Mouse (Mus musculus) cerebellum, adult 9-10 months (tissue): ENCODE measurements around the gene Prkar2b.

Source experiments
- DNase-seq: peaks from one replicate; pipeline ENCODE4 v3.0.0; 2022

Prkar2b gene

DNA sequence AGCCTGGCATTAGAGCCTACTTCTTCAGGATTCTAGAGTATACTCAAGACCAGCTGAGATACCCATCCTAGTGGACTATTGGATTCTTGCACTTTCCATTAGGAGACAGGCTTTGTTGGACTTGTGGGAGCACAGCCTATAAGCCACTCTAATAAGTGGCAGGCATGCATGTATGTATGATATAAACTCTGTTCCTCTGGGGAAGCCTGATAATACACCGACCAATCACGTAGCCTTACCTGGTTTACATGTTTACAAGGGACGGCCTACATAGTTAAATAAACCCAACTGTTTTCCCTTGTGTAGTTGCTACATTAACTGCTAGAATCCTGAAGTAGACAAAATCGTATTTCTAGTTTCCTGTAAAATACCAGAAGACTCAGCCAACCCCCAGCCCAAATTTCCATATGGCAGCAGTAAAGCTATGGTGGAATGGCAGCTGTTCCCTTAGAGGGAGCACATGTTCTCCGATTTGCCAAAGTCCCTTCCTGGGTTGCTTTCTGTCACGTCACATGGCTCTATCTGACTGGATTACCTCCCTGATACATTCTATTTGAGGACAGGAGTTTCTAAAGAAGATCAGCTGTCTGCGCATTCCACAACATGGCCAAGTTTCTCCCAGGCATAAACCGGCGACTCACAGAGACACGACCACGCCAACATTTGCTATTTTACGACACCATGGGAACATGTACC, 95.4 kb downstream of the Prkar2b start:
- DNase-seq: no peak

DNA sequence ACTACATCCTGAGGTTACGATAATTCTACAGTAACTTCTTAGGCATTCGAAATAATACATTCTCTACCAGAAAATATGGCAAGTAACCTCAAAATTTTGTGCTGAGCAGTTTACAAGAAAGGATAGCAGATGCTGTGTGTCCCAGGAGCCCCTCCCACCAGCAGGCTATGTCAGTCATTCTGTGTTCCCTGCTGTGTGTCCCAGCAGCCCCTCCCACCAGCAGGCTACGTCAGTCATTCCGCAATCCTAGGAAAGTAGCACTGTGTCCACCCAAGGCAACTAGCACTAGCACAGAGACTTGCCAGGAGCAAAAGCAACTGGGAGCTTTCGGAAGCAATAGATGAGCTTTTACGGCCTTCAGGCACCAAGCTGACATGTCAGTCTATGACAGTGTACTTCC, 97.0 kb downstream of the Prkar2b start:
- no peak for DNase-seq

DNA sequence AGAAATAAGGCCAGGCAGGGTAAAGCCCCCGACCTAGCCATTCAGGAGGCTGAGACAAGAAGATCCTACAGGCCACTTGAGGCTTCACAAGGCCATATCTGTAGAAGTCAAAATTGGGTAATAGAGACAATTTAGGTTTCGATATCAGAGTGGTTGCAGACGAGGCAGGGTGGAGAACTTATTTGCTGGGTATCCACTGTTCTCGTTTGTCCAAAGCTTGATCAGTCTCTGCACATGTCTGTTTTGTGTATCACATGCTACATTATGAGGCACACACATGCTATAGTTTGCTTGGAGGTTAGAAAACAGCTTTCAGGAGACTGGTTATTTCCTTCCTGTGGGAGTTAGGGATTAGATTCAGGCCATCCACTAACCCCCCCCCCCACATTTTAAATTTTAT, 105.3 kb downstream of the Prkar2b start:
- no peak for DNase-seq

DNA sequence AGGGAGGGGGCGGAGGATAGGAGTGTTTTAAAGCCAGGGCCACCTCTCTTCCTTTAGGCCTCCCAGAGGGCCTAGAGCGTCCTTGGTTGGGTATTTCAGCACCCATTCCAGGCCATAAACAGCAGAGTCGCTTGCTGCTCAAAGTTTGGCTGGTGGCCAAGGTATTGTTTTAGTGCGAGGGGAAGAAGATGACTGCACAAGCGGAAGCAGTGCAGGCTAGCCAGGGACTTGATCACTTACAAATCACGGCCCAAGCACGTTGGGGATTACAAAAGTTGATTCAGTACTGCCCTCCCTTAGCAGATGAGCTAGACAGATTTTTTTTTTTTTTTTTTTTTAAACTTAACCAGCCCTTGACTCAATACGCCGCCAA, 110.5 kb downstream of the Prkar2b start:
- no peak for DNase-seq

DNA sequence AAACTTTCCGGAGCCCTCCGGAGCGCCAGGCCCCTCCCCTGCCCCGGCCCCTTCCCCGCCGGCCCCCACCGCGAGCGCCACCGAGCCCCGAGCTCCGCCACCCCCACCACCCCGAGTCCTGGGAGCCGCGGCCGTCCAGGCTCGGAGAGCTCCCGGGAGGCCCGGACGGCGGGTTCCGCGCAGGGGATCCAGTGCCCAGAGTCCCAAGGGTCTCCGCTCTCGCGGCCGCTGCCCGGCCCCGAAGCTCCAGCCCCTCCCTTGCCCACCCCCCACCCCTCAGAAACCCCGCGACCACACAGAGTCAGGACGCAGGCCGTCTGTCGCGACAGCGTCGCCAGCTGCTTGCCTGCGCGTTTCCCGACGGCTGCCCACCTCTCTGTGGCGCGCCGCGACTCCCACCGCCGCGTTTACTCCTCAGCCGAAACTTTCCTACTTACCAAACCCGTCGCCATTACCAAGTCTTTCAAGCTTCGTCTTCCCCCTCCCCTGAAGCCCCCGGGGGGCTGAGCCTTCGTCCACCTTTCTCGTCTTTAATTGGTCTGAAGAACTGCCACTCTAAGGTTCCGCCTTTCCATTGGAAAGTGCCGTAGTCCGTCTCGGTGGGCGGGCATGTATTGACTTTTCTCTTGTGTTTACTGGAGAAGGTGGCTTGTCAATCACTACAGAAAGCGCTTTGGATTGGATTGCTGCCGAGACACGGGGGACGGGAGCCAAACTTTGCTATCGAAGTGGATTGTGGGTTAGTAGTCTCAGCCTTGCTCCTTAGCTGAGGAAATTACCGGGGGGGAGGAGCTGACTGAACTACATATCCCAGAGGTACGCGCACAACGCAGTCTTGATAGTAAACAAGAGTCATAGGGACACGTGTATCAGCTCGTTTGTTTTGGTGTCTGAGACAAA, 111.1 kb downstream of the Prkar2b start, which contains the start of gene Hbp1:
Gene Hbp1 (minus strand): TSS at position 777 of the 900 bp plus-strand sequence.
- peak; percentile 100 for DNase-seq

DNA sequence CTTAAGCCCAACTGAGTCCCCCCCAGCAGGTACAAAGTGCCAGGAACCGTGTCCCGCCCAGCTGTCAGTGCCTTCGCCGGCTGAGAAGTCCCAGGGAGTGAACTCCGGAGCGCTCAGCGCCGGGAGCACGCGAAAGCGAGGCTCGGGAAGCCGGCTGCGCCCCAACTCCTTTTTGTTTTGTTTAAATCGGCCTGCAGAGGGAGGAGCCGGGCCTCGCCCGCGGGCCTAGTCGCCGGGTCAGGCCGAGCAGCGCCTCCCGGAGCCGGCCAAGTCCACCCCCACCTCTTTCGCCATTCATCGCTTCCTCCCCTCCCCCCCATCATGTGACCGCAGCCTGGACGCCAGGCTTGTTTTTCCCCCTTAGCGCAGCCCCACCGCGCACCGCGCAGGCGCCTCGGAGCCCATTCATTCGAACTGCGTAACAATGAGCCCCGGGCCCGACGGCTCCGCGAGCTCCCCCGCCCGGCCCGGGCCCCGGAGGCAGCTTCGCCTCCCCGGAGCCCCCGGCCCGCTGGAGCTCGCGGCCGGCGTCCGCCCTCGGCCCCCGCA, 111.8 kb downstream of the Prkar2b start:
- peak; percentile 87 for DNase-seq

DNA sequence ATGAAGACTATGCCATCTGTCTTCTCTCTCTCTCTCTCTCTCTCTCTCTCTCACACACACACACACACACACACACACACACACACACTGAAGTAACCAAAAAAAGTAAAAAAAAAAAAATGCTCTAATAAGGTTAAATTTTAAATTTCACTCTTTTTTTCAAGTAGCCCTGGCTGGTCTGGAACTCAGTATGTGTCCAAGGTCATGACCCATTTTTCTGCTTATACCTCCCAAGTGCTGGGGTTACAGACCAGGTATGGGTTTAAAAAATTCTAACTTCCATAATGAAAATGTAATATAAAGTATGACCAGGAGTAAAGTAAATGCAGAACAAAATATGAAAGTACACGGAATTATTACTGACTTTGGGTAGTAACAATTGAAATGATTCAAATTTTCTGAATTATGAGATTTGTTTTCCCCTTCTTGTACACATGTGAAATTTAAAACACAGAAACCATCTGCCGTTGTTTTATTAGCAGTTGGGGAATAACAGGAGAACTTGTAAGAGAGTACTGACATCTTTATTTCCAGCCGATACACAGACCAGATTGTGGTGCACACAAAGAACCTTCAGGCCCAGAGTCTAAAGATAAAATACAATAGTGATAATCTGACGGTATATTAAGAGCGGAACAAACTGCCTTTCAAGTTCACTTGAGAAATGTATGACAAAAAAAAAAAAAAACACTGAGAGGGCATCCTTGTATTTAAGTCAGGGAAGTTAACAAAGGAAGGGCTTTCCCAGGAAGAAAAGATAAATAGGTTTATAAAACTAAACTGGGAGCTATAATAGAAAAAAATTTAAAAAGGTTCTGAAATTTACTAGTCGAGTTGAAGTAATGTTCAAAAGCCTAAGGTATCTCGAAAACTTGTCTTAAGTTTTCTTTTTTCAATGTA, 112.7 kb downstream of the Prkar2b start:
- peak; percentile 30 for DNase-seq

DNA sequence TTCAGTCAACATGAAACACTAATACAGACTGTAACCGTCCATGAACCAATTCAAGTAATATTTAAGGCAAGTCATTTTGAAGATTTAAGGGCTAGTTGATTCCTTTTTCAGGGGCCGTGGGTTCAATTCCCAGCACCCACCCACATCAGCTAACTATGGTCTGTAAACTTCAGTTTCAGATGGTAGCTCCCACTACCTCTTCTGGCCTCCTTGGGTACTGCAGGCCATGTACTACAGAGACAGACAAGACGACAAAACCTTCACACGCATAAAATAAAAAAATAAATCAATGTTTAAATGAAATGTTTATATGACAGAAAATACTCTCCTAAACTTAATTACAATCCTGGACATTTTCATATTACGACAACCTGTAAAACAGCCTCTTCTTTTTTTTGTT, 113.6 kb downstream of the Prkar2b start:
- DNase-seq: peak; percentile 33

DNA sequence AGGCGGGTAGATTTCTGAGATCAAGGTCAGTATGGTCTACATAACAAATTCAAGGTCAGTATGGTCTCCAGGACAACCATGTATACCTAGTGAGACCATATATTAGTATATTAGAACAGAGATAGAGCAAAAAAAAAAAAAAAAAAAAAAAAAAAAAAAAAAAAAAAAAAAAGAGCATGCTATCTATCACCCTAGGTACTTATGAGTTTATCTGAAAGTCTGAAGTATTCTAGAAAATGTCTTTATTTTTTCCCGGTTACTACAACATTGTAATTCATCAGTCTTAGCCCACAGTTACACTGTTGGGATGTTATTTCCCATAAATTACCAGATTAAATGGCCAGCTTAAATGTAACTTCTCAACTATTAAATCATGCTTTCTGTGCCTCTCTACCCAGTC, 116.7 kb downstream of the Prkar2b start:
- DNase-seq: no peak

DNA sequence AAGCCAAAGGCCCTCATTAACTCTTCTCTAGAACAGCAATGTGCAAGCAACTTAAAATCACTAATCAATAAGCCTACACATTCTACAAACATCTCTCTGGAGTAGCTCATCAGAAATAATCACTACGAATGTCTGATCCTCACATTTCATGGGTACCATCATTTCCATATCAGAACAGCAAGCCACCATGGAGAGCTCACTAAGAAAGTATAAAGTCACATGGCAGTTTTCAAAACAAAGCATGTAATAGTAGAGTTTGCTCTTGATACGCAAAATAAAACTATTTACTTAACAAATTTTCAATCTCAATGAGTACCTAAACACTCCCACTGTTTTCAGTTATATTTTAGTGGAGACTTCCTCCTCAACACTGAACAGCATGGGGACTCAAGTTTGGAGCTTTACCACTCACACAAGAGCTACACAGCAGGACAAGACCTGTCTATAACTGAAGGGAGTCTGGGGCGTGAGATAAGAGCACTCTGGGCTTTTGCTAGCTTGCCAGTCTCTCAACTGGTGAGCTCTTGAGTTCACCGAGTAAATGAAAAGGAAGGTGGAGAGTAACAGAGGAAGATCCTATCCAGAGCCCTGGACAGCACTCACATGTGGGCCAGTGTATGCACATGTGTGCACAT, 118.0 kb downstream of the Prkar2b start:
- DNase-seq: no peak

DNA sequence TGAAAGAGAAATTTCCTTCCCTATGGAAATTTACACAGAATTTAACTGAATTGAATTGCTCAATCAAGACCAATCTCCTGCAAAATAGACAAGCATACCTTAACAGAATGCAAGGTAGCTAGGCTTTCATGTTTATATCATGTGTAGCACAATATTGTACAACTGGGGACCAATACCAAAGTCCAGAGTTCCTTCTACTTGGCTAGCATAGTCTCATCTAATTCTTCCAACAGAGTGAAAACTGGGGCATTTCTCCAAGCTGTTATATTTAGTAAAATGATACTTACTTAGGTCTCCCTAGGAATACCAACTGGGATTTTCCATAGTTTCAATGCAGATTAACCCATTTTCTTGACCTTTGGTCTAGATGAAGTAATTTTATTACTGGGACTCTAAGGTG, 122.1 kb downstream of the Prkar2b start:
- no peak for DNase-seq

DNA sequence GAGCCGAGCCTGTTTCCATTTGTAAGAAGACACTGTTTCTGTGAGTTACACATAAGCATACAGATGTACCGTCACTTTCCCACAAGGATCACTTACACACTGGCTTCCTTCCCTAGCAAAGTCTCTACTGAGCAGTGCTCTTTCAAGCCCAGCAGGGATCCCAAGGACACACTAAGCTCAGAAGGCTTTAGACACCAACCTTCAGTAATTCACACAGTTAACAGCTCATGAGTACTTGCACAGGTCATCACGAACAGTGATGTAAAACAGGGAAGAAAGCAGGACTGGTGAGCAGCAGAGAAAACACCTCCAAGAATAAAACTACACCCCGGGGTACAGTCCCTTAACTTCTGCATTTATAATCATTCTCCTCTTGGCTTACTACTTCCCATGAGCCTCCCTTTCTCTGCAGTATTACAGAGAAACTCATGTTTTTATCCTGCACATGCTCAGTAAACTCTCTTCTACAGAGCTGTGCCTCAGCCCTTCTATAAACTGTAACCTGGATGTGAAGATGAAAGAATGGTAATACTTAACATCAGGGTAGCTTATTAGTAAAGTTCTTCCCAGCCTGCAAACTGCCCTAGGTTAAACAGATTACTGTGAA, 122.6 kb downstream of the Prkar2b start:
- no peak for DNase-seq

DNA sequence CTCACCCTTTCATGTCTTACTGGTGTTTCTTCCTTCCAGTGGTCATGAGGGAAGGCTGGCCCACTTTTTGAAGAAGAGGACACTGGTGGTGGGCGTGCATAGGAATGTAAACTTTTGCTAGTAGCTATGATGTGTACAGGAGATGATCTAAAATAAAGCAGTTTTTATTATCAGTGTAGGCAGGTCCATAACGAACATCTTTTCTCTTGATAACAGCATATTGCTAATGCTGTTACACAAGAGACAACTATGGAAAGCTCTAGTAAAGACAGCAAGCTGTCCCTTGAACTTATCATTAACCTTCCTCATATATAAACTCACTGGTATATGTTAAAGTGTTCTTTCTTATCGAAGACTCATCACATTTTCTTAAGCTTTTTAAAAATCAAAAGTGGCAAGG, 123.5 kb downstream of the Prkar2b start:
- no peak for DNase-seq

DNA sequence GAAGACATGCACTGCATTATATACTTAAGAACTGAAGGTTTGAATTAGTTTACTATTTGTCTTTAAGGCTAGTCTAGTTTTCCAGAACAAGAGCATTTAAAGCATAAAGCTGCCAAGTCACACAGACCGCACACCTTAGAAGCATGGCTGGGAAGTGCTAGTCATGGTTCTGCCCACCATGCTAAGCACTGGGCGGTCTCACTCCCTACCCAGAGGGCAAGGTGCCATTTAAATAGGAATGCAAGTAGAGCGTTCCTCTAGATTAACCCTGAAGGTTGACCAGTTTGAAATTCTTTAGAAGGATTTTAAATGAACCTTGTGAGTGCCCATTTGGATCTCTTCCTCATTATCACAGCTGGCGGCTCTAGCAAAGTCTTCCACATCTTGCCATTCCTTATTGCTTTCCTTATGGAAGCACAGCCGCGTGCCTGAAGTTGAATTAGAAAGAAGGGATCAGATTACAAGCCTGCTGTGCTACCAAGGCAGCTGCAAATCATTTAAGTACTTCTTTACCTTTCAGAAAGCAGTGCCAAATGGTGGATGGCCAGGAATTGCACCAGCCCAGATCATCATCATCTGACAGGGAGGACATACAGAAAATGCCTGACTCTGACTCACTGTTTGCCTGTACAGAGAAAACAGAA, 124.3 kb downstream of the Prkar2b start:
- DNase-seq: no peak

DNA sequence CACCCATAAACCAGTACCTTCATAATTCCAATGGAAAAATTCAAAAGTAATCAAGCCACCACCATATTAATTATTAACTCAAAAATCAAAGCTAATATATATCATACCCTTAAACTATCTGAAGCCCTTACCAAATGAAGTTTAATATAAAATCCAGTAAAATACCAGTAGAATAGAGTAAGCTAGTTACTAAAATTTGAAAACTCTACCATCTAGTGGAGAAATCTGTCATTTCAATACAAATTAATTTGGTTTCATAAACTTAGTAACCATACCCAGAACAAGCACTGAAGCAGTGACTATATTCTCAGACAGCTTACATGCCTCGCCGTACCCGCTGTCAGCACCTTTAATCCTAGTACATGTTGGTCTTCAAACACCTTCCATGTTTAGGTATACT, 129.3 kb downstream of the Prkar2b start:
- DNase-seq: no peak

DNA sequence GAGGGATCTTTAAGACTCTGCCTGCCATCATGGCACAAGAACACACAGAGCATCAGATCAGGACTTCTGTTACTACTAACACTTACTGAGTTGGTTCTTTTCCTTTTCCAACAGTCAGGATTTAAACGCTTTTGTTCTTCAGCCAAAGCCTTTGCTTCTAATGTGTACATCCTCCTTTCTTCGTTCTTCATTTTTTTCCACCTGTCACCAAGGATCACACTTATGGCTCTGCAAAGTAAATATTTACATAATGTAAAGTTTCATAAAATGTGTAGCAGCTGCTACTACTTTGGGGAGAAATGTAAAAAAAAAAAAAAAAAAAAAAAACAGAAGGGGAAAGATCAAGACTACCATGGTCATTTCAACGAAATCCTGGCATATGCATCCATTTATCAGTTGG, 132.6 kb downstream of the Prkar2b start:
- no peak for DNase-seq

DNA sequence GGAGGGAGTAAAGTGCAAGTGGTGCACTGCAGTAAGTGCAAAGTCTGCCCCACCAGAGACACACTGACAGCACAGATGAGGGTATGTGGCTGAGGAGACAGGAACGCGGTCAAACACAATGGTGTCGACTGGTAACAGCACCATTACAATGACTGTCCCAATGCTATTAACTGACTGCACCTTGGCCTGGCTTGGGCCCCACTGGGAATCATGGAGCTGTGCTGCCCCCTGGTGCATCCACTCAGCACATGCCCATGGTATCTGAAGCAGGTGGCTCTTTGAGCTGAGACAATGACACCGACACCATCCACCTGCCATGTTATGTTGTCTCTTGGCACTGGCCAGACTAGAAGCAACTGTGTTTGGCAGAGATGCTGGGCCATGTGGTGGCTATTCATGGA, 134.4 kb downstream of the Prkar2b start:
- DNase-seq: peak; percentile 99

DNA sequence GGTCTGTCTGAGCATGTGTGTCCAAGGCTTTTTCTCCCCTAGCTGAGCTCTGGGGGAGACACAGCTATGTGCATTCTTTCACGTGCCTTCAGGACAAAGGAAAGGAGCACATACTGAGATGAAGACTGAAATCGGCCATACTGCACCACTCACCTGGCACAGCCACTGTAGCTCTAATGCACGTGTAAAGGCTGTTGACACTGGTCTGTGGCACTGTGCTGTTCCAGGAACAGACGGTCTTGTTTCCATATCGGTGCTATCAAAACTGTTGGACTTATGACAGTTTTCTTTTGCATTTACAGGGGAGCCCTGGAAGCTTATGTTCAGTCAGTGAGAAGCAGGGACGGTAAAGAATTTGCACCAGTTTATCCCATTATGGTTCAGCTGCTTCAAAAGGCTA, 135.8 kb downstream of the Prkar2b start:
- DNase-seq: no peak

DNA sequence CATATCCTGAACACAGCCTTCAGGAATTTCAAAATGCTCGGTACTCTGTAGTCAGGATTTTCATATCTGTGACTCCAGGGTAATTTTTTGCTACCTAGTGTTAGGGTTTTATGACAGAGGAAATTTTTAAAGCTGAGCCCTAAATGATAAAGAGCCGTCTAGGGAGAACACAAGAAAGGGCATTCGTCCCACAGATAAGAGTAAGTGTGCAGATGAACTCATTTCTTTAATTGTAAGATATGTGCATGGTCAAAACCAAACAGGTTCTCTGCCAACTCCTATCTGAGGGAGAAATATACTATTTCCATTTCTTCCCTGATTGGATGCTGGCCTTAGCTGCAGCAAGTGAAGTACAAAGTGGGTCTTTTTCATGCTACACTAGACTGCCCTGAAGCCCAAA, 137.0 kb downstream of the Prkar2b start:
- DNase-seq: no peak

DNA sequence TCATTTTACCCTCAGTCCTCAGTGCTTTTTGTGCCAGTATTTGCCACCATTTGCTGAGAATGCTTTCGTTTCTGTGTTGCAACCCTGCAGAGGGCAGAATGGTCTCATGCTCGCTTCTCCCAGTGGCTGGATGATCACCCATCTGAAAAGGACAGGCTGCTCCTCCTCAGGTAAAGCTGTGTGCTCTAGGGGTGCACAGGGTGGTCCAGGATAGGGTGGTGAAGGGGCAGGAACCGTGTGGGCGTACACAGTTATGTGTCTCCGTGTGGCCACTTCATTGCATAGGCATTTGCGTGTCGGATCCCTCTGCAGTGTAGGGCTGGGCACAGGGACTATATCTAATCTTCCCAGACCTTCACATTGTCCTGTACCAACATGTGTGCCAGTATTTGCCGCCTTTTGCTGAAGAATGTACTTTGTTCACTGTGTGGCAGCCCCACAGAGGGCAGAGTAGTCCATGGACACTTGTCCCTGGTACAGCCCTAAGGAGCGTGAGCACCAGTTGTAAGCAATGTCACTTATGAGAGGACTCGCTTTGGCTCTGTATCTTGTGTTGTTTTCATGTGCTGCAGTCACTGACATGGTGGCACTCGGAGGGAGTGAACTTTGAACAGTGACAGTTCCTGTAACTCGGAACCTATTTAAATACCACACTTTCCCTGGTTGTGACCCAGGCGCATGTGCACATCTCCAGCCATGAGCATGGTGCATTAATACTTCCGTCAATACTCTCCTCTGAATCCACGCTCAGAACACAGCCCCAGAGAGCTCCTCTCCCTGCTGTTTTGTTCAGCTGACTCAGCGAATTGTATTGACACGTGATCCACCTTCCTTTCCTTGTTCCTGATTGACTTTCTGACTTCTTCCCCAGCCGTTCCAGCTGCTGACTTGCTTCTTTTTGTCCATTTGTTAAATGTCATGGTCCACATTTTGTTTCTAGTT, 140.4 kb downstream of the Prkar2b start:
- peak; percentile 12 for DNase-seq
